Mouse (Mus musculus) spleen, embryonic (tissue): ENCODE results near the gene Zfp276.

ENCODE experiments used
- CTCF ChIA-PET: fragments of 350-600 bp; sonication (Branson Sonifier 250); formaldehyde crosslinking; loops from one replicate; lab custom pipeline; 2022; lab: Charles Lee

The Zfp276 gene

GRCm38 (mm10) chr8:123287362-123287761 is 33.4 kb downstream of the Zfp276 start:
- CTCF ChIA-PET, result no interaction called here

GRCm38 (mm10) chr8:123290166-123290565 is 36.2 kb downstream of the Zfp276 start:
- CTCF ChIA-PET, result interaction anchor here (0.5 to 0.8 kb wide), 6 partner anchors 61 to 793 kb away, joined by 3 to 12 read pairs (median 6); no protein-coding TSS in a partner anchor

GRCm38 (mm10) chr8:123290679-123291078 is 36.7 kb downstream of the Zfp276 start:
- CTCF ChIA-PET, result interaction anchor here (0.5 to 0.7 kb wide), 3 partner anchors 61 to 743 kb away, joined by 3 to 6 read pairs (median 4); no protein-coding TSS in a partner anchor

- CTCF ChIA-PET, result no interaction called here
Measured at GRCm38 (mm10) chr8:123291716-123292115, 37.7 kb downstream of the Zfp276 start.

- CTCF ChIA-PET, result no interaction called here
Measured at GRCm38 (mm10) chr8:123292281-123292680, 38.3 kb downstream of the Zfp276 start.

GRCm38 (mm10) chr8:123292785-123293184 is 38.8 kb downstream of the Zfp276 start:
- CTCF ChIA-PET, result no interaction called here

- CTCF ChIA-PET, result no interaction called here
Measured at GRCm38 (mm10) chr8:123298301-123298700, 44.3 kb downstream of the Zfp276 start.

GRCm38 (mm10) chr8:123308738-123309137 is 54.7 kb downstream of the Zfp276 start:
- CTCF ChIA-PET, result no interaction called here

- CTCF ChIA-PET, result interaction anchor here (0.7 kb wide), 1 partner anchor 408 kb away, joined by 3 read pairs; no protein-coding TSS in a partner anchor
Measured at GRCm38 (mm10) chr8:123317781-123318466, 63.9 kb downstream of the Zfp276 start.

GRCm38 (mm10) chr8:123318467-123318911 is 64.5 kb downstream of the Zfp276 start, which contains the start of gene Fanca:
Gene Fanca (minus strand): TSS chr8:123318576.
- CTCF ChIA-PET, result interaction anchor here (0.5 to 0.7 kb wide), 2 partner anchors 408 to 642 kb away, joined by 3 to 7 read pairs; no protein-coding TSS in a partner anchor
